Mouse (Mus musculus): Measurements from ENCODE around the gene Trim45.

DNA sequence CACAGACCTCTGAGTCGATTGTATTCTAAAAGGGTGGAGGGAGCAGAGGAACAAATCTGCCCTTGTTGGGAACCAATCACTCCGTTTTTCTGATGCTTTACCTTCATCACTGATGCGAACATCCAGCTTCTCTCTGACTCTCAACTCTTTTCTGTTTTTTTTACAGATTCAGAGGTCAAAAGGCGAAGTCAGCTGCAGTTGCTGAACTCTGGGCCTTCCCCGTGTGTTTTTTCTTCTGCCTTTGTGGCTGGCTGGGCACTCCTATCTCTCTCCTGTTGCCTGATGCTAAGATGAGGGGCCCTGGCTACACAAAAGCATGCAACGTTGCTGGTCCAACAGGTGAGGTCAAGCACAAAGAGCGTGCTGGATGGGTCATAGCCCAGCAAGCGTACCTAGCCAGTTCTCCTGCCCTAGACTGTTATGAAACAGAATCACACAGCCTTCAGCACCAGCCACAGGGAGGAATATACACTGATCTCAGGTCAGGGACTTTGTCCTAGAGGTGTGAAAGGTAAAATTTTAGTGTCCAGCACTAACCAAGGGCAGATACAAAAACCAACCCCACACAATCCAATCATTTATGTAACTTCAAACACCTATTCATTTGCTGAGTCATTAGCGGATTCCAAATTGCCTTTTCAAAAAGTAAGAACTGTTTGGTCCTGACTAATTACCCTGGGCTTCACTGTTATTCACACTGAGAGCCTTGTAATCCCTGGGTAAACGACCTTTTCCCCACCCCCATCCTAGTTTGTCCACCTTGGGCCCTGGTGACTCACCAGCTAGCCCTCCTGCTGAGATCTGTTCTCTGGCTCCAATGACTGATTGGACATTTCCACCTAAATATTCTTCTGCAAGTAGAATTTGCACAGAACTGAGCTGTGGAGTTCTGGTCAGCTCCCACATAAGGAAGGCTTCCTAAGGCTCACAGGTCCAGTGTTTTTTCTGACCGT, 29.3 kb upstream of the Trim45 start:
- TF ChIP-seq POLR2A (IDR thresholded peaks at IDR 0.05; ENCODE audit: low read depth, low read length) (no peak), CTCF (IDR thresholded peaks at IDR 0.05; ENCODE audit: borderline replicate concordance, insufficient read depth, low read length) (no peak)

All from embryonic fibroblast, embryonic 13.5 days (primary cell).